Mouse (Mus musculus) limb, embryonic 10.5 days (tissue): ENCODE data around the gene Ephb1. TPM values are rescaled to one million over a fixed set of nuclear protein-coding genes. Genes with fewer than 3 reads are reported as not detected.

ENCODE experiments used
- DNase-seq: peaks from one replicate; pipeline ENCODE4 v3.0.0-alpha.2; 2017; ENCODE audit warnings: low spot score
- H3K27ac ChIP-seq: fragments of 300-500 bp; sonication (generic); 2 replicates; pipeline ENCODE4 v1.5.1; 2016; ENCODE audit warnings: mild to moderate bottlenecking
- H3K27me3 ChIP-seq: fragments of 300-500 bp; sonication (generic); 2 replicates; pipeline ENCODE4 v1.6.1; 2016; ENCODE audit warnings: low read depth, mild to moderate bottlenecking; ENCODE audit not compliant: poor library complexity, severe bottlenecking
- H3K36me3 ChIP-seq: fragments of 300-500 bp; sonication (generic); 2 replicates; pipeline ENCODE4 v1.6.1; 2016; ENCODE audit warnings: mild to moderate bottlenecking, moderate library complexity
- H3K4me1 ChIP-seq: fragments of 300-500 bp; sonication (generic); 2 replicates; pipeline ENCODE4 v1.6.1; 2016
- H3K4me3 ChIP-seq: fragments of 300-500 bp; sonication (generic); 2 replicates; pipeline ENCODE4 v1.5.1; 2016; ENCODE audit warnings: mild to moderate bottlenecking, moderate library complexity
- H3K9me3 ChIP-seq: fragments of 300-500 bp; sonication (generic); replicated peaks from 2 replicates; pipeline ENCODE4 v1.6.1; 2016; ENCODE audit warnings: mild to moderate bottlenecking
- WGBS: fragments of 180-500 bp; shearing (Covaris S2); methylation state at CpG from one replicate; pipeline ENCODE4 v1.1.7; 2016; 5-methylcytosine and 5-hydroxymethylcytosine counted together
- microRNA-seq: library from miRNA; unstranded; fragments of <30 nt; microRNA quantifications from one replicate; pipeline ENCODE4, GENCODE M21; 2017
- polyA plus RNA-seq: library from polyadenylated mRNA; unstranded; fragments of >200 nt; fragmentation: Nextera tagmentation; extraction: Ambion mirVana; gene quantifications from 2 replicates; pipeline ENCODE4 v1.2.1, GENCODE M21; 2016

The Ephb1 gene
- polyA plus RNA-seq, 1 experiment from 2014 or later, result 1.1 TPM

GRCm38 (mm10) chr9:101907747-101908255 lies 446.7 kb downstream of the Ephb1 start:
- DNase-seq, result no peak
- Histone ChIP-seq H3K4me3 (no peak overlapping the region), H3K9me3 (no peaks in the 10 kb centered on the region), H3K27me3 (no peaks in the 10 kb centered on the region), H3K4me1 (no peaks in the 10 kb centered on the region), H3K27ac (no peak overlapping the region), H3K36me3 (no peaks in the 10 kb centered on the region)
- WGBS, result 70% methylated on average over 6 of the region's 6 CpGs

GRCm38 (mm10) chr9:101903406-101903805 lies 451.1 kb downstream of the Ephb1 start:
- no peak for DNase-seq
- Histone ChIP-seq H3K27me3 (no peaks in the 10 kb centered on the region), H3K27ac (no peak overlapping the region), H3K4me1 (no peaks in the 10 kb centered on the region), H3K4me3 (no peak overlapping the region), H3K9me3 (no peaks in the 10 kb centered on the region), H3K36me3 (no peaks in the 10 kb centered on the region)
- WGBS, result 90% methylated on average over 3 of the region's 3 CpGs

- no peak overlapping the region for H3K27ac ChIP-seq
- H3K36me3 ChIP-seq, result no peaks in the 10 kb centered on the region
- no peak for DNase-seq
- WGBS, result 96% methylated on average over 1 of the region's 1 CpGs
- no peaks in the 10 kb centered on the region for H3K9me3 ChIP-seq
- no peak overlapping the region for H3K4me3 ChIP-seq
- no peaks in the 10 kb centered on the region for H3K4me1 ChIP-seq
- H3K27me3 ChIP-seq, result no peaks in the 10 kb centered on the region
Measured at GRCm38 (mm10) chr9:101897851-101898250, 456.6 kb downstream of the Ephb1 start.

GRCm38 (mm10) chr9:101883295-101883694 lies 471.2 kb downstream of the Ephb1 start:
- H3K27me3 ChIP-seq, result no peaks in the 10 kb centered on the region
- no peak overlapping the region for H3K27ac ChIP-seq
- H3K9me3 ChIP-seq, result no peaks in the 10 kb centered on the region
- 82% methylated on average over 2 of the region's 2 CpGs for WGBS
- no peaks in the 10 kb centered on the region for H3K4me1 ChIP-seq
- no peak overlapping the region for H3K4me3 ChIP-seq
- H3K36me3 ChIP-seq, result no peaks in the 10 kb centered on the region
- DNase-seq, result no peak

DNA sequence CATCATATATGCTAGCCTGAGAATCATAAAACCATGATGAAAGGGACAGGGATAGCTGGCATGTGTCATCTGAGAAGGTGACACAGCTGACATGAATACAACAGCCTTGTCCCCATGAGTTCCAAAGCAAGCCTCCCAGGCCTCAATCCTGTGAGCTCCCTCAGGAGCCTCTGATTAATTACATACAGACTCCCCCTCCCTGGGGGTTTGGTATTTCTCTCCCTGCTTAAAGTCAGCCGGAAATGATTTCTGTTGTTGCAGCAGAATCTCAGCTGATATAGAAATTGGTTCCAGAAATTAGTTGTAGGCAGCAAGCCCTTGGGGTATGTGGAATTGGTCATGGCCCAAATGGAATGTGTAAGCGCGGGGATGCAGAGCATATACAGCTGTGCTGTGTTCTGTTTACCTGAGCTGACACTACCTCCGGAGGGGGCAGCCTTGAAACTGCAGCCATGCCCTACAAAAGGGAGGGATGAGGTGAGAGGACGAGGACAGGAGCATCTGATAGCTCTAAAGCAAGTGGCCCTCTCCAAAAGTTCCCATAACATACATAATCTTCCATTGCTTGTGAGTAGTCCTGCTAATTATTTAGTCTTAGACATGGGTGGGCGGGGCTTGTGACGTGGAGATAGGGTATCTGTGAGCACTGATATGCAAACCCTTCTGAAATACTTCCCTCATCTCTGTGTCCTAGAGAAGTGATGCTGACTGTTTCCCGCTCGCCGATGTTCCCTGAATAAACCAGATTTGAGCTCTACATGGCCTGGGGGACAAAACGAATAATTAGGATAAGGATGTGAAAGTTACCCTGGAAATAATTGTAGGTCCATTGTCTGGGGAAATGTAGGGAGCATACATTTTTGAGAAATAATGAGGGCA lies 477.1 kb downstream of the Ephb1 start:
- no peaks in the 10 kb centered on the region for H3K9me3 ChIP-seq
- no peak overlapping the region for H3K27ac ChIP-seq
- H3K36me3 ChIP-seq, result no peaks in the 10 kb centered on the region
- no peaks in the 10 kb centered on the region for H3K27me3 ChIP-seq
- WGBS, result 75% methylated on average over 11 of the region's 11 CpGs
- no peak overlapping the region for H3K4me3 ChIP-seq
- DNase-seq, result no peak
- H3K4me1 ChIP-seq, result peaks cover 11% of the 10 kb centered on the region; the same call in 1 of the 2 replicates

DNA sequence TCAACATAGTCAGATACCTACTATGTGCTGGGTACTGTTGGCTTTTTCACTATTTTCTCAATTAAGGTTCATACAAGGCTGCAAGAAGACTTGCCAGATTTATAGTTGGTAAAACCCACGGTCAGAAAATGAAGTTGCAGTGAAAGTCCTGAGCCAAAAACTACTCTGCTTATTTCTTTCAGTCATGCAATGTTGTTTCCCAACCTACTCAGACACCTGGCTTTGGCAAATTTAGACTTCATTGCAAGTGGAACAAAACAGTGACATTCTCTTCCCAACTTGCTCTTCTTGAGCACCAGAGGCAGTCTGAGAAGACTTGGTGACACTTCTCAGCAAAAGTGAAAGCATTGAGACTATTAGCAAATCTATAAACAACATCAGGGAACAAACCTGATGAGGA lies 479.2 kb downstream of the Ephb1 start:
- H3K27ac ChIP-seq, result no peak overlapping the region
- H3K9me3 ChIP-seq, result no peaks in the 10 kb centered on the region
- H3K36me3 ChIP-seq, result no peaks in the 10 kb centered on the region
- no peaks in the 10 kb centered on the region for H3K27me3 ChIP-seq
- no peak overlapping the region for H3K4me3 ChIP-seq
- WGBS, result 95% methylated on average over 1 of the region's 1 CpGs
- DNase-seq, result no peak
- peaks cover 11% of the 10 kb centered on the region; the same call in 1 of the 2 replicates for H3K4me1 ChIP-seq

Small RNA genes lying within 50 kb of the gene (microRNA-seq; reads per million reads assigned to microRNA genes)
- not detected for gene Mir7243

Other genes with a start within 250 kb of the Ephb1 start
- gene Ky, start 151.1 kb upstream of the Ephb1 start, polyA plus RNA-seq, result 0.03 and 0.06 TPM in 2 replicates